Mouse (Mus musculus) embryonic facial prominence, embryonic 12.5 days (tissue): ENCODE measurements around the gene Rabgap1l. TPM values are rescaled to one million over a fixed set of nuclear protein-coding genes. Genes with fewer than 3 reads are reported as not detected.

Source experiments
- ATAC-seq: fragments of 200-750 bp; cut with Nextera tagmentation; 2 replicates; pipeline ENCODE4 v1.8.0; 2017; ENCODE audit not compliant: insufficient number of reproducible peaks, insufficient read depth, low FRiP score, low TSS enrichment
- H3K27ac ChIP-seq: fragments of 300-500 bp; sonication (generic); 2 replicates; pipeline ENCODE4 v1.5.1; 2016; ENCODE audit warnings: mild to moderate bottlenecking
- H3K27me3 ChIP-seq: fragments of 300-500 bp; sonication (generic); 2 replicates; pipeline ENCODE4 v1.6.1; 2016; ENCODE audit warnings: mild to moderate bottlenecking, moderate library complexity
- H3K36me3 ChIP-seq: fragments of 300-500 bp; sonication (generic); 2 replicates; pipeline ENCODE4 v1.6.1; 2016; ENCODE audit warnings: mild to moderate bottlenecking
- H3K4me1 ChIP-seq: fragments of 300-500 bp; sonication (generic); 2 replicates; pipeline ENCODE4 v1.6.1; 2016
- H3K4me2 ChIP-seq: fragments of 300-500 bp; sonication (generic); replicated peaks from 2 replicates; pipeline ENCODE4 v1.6.1; 2016; ENCODE audit warnings: mild to moderate bottlenecking, moderate library complexity
- H3K4me3 ChIP-seq: fragments of 300-500 bp; sonication (generic); 2 replicates; pipeline ENCODE4 v1.5.1; 2016; ENCODE audit warnings: mild to moderate bottlenecking
- H3K9ac ChIP-seq: fragments of 300-500 bp; sonication (generic); 2 replicates; pipeline ENCODE4 v1.6.1; 2016; ENCODE audit warnings: mild to moderate bottlenecking, moderate library complexity
- H3K9me3 ChIP-seq: fragments of 300-500 bp; sonication (generic); 2 replicates; pipeline ENCODE4 v1.6.1; 2016; ENCODE audit warnings: mild to moderate bottlenecking, moderate library complexity
- WGBS: fragments of 180-500 bp; shearing (Covaris S2); methylation state at CpG from one replicate; pipeline ENCODE4 v1.1.7; 2016; 5-methylcytosine and 5-hydroxymethylcytosine counted together
- polyA plus RNA-seq: library from polyadenylated mRNA; unstranded; fragments of >200 nt; fragmentation: Nextera tagmentation; extraction: Ambion mirVana; gene quantifications from 2 replicates; pipeline ENCODE4 v1.2.1, GENCODE M21; 2016

The Rabgap1l gene
- polyA plus RNA-seq, 1 experiment from 2014 or later = 18.4 TPM

DNA sequence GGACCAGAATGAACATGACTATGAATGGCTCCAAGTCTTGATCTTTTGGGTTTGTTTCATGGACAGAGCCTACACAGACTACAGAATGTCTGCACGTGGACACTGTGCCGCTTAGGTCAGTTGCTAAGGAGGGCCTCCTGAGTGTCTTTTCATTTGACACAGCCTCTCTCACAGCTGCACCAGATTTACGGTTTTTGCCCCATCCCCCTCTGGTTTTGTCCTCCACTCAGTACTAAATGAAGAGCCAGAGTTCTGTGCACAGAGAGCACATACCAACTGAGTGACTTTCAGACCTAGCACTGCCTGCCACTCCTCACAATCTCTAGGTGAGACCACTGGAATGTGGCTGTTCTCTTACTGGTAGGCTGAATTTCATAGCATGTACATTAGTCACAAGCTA, 272.3 kb downstream of the Rabgap1l start:
- no peak overlapping the region for H3K27ac ChIP-seq
- no peak overlapping the region for H3K4me3 ChIP-seq
- H3K36me3 ChIP-seq = no peaks in the 10 kb centered on the region
- no peak for ATAC-seq
- no peak overlapping the region for H3K9ac ChIP-seq
- no peaks in the 10 kb centered on the region for H3K27me3 ChIP-seq
- no peaks in the 10 kb centered on the region for H3K4me1 ChIP-seq
- no peak overlapping the region for H3K4me2 ChIP-seq
- no peaks in the 10 kb centered on the region for H3K9me3 ChIP-seq
- 35% methylated on average over 3 of the region's 3 CpGs for WGBS

DNA sequence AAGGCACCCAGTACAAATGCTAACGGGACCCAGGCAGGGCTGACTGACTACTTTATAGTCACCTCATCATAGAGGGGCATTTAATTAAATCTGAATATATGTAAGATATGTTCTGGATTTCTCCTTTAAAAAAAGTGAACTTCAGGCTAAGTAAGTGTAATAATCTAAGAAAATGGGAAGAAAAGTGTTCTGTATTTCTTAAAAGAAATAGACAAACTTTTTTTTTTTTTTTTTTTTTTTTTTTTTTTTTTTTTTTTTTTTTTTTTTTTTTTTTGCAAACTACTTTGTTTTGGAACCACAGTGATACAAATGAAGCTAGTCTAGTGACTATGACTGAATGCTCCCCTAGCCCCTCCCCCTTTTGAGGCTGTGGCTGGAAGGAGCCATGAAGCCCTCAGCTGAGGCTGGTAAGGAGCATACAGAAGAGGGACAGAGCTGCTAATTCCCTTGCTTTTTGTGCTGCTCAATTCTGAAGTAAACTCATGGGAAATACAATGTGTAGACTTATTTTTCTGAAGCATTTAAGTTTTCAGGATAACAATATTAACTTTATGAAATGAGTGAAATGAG, 273.0 kb downstream of the Rabgap1l start:
- H3K9me3 ChIP-seq = no peaks in the 10 kb centered on the region
- whole genome bisulfite sequencing = 74% methylated on average over 1 of the region's 1 CpGs
- H3K9ac ChIP-seq = no peak overlapping the region
- H3K4me3 ChIP-seq = no peak overlapping the region
- no peaks in the 10 kb centered on the region for H3K36me3 ChIP-seq
- ATAC-seq = no peak
- H3K4me1 ChIP-seq = no peaks in the 10 kb centered on the region
- H3K27ac ChIP-seq = no peak overlapping the region
- H3K4me2 ChIP-seq = no peak overlapping the region
- H3K27me3 ChIP-seq = no peaks in the 10 kb centered on the region

DNA sequence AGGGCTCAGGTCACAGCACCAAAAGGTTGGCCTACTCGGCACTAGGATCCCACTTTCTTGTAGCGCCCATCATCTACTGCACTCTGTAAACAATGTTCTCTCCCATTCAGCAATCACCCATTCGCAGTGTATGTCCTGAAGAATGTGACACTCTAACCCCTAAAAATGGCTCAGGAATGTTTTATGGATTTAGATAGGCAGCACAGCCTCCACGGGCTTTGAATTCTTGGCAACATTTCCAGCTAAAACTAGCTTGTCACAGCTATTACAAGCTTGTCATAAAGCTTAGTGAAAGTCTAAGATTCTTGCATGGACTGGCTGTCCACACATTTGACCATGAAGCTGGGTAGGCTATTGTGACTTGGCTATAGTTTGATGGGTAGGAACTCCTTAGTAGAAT, 274.5 kb downstream of the Rabgap1l start:
- H3K4me1 ChIP-seq = no peaks in the 10 kb centered on the region
- no peaks in the 10 kb centered on the region for H3K27me3 ChIP-seq
- H3K27ac ChIP-seq = no peak overlapping the region
- ATAC-seq = no peak
- WGBS = 73% methylated on average over 4 of the region's 4 CpGs
- no peak overlapping the region for H3K9ac ChIP-seq
- no peak overlapping the region for H3K4me3 ChIP-seq
- no peaks in the 10 kb centered on the region for H3K9me3 ChIP-seq
- H3K4me2 ChIP-seq = no peak overlapping the region
- H3K36me3 ChIP-seq = no peaks in the 10 kb centered on the region

DNA sequence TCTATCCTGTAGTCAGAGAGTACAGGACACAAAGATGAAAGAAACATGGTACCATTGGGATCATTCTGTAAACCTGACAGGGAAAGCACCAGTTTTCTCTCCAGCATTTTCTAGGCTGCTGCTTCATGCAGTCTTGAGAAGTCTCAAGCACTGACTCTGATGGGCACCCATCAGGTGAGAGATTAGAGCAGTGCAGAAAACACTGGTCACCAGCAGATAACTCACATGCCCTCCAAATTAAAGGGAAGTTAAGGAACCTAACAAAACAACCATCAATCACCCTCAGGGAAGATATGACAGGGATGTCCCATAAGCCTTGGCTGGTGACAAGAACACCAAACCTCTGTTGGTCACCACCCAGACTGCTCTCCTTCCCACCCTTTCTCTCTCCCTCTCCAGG, 285.2 kb downstream of the Rabgap1l start:
- no peak overlapping the region for H3K9ac ChIP-seq

DNA sequence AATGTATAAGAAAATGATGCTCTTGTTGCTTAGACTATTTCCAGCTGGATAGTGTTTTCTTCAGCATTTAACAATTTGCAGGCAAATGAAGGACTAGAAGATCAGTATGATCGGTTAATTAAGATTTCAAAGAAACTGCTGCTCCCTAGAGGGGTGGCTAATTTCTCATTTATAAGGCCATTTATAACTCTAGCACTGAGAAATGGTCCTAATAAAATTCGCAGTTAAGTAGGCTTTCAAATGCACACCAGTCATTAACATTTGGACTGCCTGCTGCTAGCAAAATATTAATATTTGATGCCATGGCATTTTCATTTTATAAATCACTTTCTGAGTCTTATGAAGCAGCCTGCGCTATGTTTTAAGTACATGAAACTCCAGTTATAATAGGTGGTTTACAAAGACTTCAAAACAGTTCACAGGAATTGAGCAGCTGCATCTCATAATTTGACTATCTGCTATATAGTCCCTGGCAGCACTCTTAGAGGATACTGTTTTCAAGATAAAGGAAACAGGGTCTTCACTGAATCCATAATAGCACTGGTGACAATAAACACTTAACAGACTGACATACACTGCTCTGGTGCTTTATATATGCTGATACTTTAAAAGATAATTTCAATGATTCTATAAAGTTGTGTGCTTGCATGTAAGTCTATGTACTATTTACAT, 296.0 kb downstream of the Rabgap1l start:
- no peak overlapping the region for H3K9ac ChIP-seq
- H3K27ac ChIP-seq = no peak overlapping the region
- H3K4me2 ChIP-seq = no peak overlapping the region
- no peaks in the 10 kb centered on the region for H3K9me3 ChIP-seq
- H3K4me3 ChIP-seq = no peak overlapping the region
- no peaks in the 10 kb centered on the region for H3K4me1 ChIP-seq
- no peaks in the 10 kb centered on the region for H3K36me3 ChIP-seq
- WGBS = 78% methylated on average over 3 of the region's 3 CpGs
- no peak for ATAC-seq
- no peaks in the 10 kb centered on the region for H3K27me3 ChIP-seq

More for the DNA sequence above, 285.2 kb downstream of the Rabgap1l start:
- Histone ChIP-seq H3K27me3 (no peaks in the 10 kb centered on the region), H3K9me3 (no peaks in the 10 kb centered on the region), H3K27ac (no peak overlapping the region), H3K4me1 (no peaks in the 10 kb centered on the region), H3K36me3 (no peaks in the 10 kb centered on the region), H3K4me2 (no peak overlapping the region), H3K4me3 (no peak overlapping the region)
- ATAC-seq = no peak

DNA sequence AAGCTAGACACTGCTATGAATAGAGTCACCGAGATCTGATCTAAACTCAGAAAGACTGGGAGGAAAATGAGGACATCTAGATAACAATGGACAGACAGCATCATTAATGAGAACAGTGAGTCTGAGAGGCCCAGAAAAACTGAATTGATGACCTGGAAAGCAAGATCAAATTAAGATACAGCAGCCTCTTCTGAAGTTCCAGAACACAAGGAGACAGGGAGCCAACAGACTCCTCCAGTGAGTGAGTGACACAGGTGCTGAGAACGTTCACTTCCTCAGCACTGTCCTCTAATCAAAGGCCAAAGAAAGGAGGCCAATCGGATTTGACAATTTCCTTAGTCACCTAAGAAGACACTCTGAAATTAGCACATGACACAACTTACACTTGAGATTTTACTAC, 307.3 kb downstream of the Rabgap1l start:
- 57% methylated on average over 3 of the region's 3 CpGs for WGBS
- no peak for ATAC-seq
- H3K9ac ChIP-seq = no peak overlapping the region
- no peaks in the 10 kb centered on the region for H3K36me3 ChIP-seq
- H3K27me3 ChIP-seq = no peaks in the 10 kb centered on the region
- no peaks in the 10 kb centered on the region for H3K4me1 ChIP-seq
- H3K4me3 ChIP-seq = no peak overlapping the region
- no peak overlapping the region for H3K27ac ChIP-seq
- H3K4me2 ChIP-seq = no peak overlapping the region
- no peaks in the 10 kb centered on the region for H3K9me3 ChIP-seq

DNA sequence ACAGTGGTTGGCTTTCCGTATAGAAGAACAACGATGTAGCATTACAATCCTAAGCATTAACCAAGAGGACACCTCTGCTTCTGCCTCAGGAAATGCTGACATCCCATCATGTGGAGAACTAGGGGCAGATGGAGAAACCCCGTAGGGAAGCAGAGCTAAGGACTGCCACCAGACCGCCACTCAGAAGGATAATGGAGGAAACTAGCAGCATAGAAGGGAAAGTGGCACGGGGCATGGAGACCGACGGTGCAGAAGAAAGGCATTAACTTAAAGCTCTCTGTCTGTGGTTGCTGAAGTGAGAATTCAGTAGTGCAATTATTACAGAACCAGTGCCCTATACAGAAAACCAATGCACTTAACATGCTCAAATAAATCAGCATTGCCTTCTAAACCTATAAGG, 308.0 kb downstream of the Rabgap1l start:
- 82% methylated on average over 7 of the region's 7 CpGs for WGBS
- Histone ChIP-seq H3K27ac (no peak overlapping the region), H3K4me1 (no peaks in the 10 kb centered on the region), H3K9me3 (no peaks in the 10 kb centered on the region), H3K4me3 (no peak overlapping the region), H3K27me3 (no peaks in the 10 kb centered on the region), H3K36me3 (no peaks in the 10 kb centered on the region), H3K4me2 (no peak overlapping the region), H3K9ac (no peak overlapping the region)
- no peak for ATAC-seq

DNA sequence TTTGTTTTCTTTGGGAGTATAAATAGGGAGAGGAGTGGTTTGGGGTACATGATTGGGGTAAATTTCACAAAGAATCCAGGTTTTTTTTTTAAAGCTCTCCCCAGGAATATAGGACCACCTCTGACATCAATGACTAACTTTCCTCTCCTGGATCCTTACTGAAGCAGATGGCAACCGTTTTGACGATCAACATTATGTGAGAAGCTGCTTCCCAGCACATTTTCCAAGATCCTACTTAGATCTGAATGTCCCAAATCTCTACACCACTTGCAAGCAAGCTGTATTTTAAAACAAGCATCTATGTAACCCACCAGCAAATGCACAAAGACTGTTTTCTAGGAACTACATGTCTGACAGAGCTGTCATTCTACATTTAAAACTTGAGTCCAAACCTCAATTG, 311.4 kb downstream of the Rabgap1l start:
- no peaks in the 10 kb centered on the region for H3K27me3 ChIP-seq
- H3K4me1 ChIP-seq = no peaks in the 10 kb centered on the region
- no peaks in the 10 kb centered on the region for H3K9me3 ChIP-seq
- no peak overlapping the region for H3K4me3 ChIP-seq
- no peak overlapping the region for H3K4me2 ChIP-seq
- H3K27ac ChIP-seq = no peak overlapping the region
- no peaks in the 10 kb centered on the region for H3K36me3 ChIP-seq
- ATAC-seq = no peak
- 88% methylated on average over 2 of the region's 2 CpGs for WGBS
- no peak overlapping the region for H3K9ac ChIP-seq

DNA sequence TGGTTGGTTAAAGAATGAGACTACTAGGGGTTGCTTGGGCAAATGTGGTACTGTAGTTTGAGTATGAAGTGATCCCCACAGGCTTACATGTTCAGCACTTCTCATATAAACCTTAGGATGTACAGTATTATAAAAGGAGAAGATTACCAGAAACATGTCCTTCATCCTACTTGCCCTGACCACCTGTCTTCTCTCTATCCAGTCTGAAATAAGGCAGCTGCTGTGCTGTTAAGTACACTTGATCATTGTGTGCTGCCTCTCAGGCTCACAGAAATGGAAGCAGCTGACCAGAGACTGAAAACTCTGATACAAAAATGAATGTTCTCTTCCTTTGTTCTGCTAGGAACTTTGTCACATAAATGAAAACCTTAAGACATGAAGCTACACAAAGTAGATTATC, 325.6 kb downstream of the Rabgap1l start:
- ATAC-seq = no peak
- Histone ChIP-seq H3K9ac (no peak overlapping the region), H3K4me3 (no peak overlapping the region), H3K36me3 (no peaks in the 10 kb centered on the region), H3K4me1 (no peaks in the 10 kb centered on the region), H3K9me3 (no peaks in the 10 kb centered on the region), H3K27ac (no peak overlapping the region), H3K4me2 (no peak overlapping the region), H3K27me3 (no peaks in the 10 kb centered on the region)

DNA sequence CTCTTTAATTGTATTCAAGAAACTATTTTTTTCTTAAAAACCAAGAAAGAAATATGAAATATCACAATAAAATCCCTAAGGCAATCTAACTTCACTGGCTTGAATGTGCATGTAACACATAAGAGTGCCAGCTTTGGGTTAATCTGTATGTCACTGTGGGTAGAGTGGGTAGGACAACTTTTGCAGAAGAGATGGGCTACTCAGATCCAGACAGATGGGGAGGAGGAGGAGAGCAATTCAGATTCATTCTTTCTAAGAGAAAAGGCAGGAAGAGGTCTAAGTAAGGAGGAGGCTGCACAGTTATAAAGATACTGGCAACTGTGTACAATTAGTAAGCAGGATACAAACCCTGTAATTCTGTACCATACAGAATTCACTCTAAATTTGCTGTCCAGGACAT, 327.8 kb downstream of the Rabgap1l start:
- Histone ChIP-seq H3K4me3 (no peak overlapping the region), H3K36me3 (no peaks in the 10 kb centered on the region), H3K27me3 (no peaks in the 10 kb centered on the region), H3K9me3 (no peaks in the 10 kb centered on the region), H3K4me2 (no peak overlapping the region), H3K4me1 (no peaks in the 10 kb centered on the region), H3K9ac (no peak overlapping the region), H3K27ac (no peak overlapping the region)
- ATAC-seq = no peak

DNA sequence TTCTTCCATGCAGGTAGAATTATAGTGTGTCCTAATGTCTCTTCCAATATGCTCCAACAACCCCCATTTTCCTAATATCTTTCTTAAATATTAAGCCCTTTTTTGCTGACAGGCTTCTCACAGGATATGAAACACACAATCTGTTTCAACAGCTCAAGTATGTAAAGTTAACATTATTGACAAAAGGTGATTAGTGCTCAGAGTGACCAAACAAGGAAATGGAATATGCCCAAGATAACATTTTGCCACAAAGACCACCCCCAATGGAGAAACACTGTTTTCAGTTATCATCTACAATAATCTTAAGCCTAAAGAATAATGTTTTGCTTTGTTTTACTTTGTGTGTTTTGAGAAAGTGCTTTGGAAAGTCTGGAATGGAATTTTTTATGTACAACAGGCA, 328.9 kb downstream of the Rabgap1l start:
- Histone ChIP-seq H3K9me3 (no peaks in the 10 kb centered on the region), H3K4me3 (no peak overlapping the region), H3K27ac (no peak overlapping the region), H3K36me3 (no peaks in the 10 kb centered on the region), H3K27me3 (no peaks in the 10 kb centered on the region), H3K9ac (no peak overlapping the region), H3K4me2 (no peak overlapping the region), H3K4me1 (no peaks in the 10 kb centered on the region)
- ATAC-seq = no peak

DNA sequence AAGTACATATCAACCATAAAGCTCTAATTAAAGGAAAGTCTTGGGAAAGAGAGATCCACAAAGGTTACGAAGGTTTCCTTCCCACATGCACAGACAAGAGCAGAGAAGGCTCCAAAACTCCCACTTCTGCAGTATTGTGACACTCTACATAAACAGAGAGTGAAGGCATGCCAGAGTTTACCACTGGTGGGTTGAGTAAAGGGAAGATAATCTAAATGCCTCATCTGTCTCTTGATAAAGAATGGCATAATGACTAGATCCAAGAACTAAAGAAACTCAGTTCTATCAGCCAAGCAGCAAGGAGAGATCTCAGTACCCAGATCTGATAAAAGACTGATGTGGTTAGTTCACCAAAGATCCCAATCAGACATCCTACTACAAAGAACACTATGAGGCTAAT, 332.7 kb downstream of the Rabgap1l start:
- no peaks in the 10 kb centered on the region for H3K4me1 ChIP-seq
- no peak overlapping the region for H3K27ac ChIP-seq
- H3K4me2 ChIP-seq = no peak overlapping the region
- no peak for ATAC-seq
- no peaks in the 10 kb centered on the region for H3K36me3 ChIP-seq
- no peaks in the 10 kb centered on the region for H3K9me3 ChIP-seq
- no peak overlapping the region for H3K4me3 ChIP-seq
- H3K27me3 ChIP-seq = no peaks in the 10 kb centered on the region
- 95% methylated on average over 1 of the region's 1 CpGs for WGBS
- H3K9ac ChIP-seq = no peak overlapping the region

DNA sequence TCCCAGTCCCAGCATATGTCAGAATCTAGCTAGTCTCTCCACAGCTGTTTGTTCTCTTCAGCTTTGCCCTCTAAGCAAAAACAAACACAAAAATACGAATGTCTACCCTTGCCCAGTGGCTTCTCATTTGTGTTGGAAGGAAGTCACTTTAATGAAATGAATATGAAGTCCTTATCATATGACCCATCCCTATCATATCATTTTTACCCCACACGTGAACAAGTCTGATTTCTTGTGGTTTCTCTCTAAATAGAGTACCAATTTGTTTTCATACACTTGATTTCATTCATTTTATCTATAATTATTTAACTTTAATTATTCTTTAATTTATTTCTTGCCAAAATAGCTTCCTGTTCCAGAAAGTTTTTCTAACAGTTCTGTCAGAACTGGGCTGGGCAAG, 341.3 kb downstream of the Rabgap1l start:
- no peak overlapping the region for H3K4me2 ChIP-seq
- no peak overlapping the region for H3K4me3 ChIP-seq
- WGBS = 73% methylated on average over 2 of the region's 2 CpGs
- H3K36me3 ChIP-seq = no peaks in the 10 kb centered on the region
- H3K27ac ChIP-seq = no peak overlapping the region
- no peak overlapping the region for H3K9ac ChIP-seq
- H3K4me1 ChIP-seq = no peaks in the 10 kb centered on the region
- H3K9me3 ChIP-seq = no peaks in the 10 kb centered on the region
- H3K27me3 ChIP-seq = no peaks in the 10 kb centered on the region
- no peak for ATAC-seq
